Mouse (Mus musculus): Measurements from ENCODE around the gene Ifna11.
A peak's percentile ranks its signal among the peaks of the same experiment; 100 is the strongest.

DNA sequence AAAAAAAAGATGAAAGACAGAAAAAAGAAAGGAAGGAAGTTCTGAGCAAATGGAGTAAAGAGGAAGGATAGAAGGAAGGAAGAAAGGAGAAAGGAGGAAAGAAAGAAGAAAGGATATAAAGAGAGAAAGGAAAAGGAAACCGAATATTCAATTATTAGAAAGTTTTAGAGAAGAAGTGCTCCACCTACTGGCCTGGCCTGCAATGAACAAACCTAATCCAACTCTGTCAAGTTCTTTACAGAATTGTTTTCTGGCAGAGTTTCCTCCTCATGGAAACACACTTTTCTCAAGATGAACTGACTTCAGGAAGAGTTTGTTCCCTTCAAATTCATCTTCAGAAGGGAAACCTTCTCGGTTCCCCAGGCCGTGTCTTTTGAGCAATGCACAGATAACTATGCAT lies 19.1 kb downstream of the Ifna11 start:
- TF ChIP-seq CTCF (IDR thresholded peaks at IDR 0.05; ENCODE audit: low read depth): peak; percentile 51
- TF ChIP-seq EP300 (IDR thresholded peaks at IDR 0.05; ENCODE audit: low read depth): no peak

Measured in liver, postnatal 0 days (tissue).